Mouse (Mus musculus) 3T3-L1 (cell line): ENCODE results near the gene Ccdc14.
A peak's percentile ranks its signal among the peaks of the same experiment; 100 is the strongest.

ENCODE experiments used
- DNase-seq: peaks from one replicate; pipeline ENCODE4 v3.0.0-alpha.2; 2015; ENCODE audit warnings: low read depth, low spot score

Ccdc14 gene

DNA sequence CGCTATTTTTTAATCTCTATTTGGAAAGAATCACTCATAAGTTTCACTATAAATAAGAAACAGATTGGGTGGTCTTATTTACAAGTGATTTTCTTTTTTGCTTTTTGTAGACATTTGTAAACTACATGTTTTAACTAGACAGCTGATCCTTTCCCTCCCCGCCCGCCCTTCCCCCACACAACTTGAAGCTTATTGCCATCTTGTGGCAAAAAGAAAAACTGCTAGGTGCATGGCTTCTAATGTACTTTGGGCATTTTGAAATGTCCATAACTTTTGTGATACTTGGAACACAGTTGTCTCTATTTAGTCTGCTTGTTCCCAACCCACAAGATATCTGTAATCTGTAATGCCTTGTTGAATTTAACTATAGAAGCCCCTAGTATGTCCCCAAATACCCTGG, 21.1 kb downstream of the Ccdc14 start:
- DNase-seq, result peak; percentile 65

DNA sequence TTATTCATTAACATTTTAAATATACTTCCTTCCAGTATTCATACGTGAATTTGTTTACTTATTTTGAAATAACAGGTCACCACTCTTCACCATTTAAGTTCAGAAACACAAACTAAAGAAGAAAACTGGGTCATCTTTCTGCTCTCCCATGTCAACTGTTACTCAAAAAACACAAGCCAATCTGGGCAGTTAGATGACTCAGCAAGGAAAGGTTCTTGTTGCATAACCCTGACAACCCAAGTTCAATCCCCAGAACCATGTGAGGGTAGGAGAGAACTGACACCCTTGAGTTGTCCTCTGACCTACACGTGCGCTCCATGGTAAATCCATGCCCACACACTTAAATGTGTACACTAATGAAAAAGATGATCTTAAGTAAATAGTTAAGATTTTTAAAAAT, 34.7 kb downstream of the Ccdc14 start:
- DNase-seq, result peak; percentile 10

DNA sequence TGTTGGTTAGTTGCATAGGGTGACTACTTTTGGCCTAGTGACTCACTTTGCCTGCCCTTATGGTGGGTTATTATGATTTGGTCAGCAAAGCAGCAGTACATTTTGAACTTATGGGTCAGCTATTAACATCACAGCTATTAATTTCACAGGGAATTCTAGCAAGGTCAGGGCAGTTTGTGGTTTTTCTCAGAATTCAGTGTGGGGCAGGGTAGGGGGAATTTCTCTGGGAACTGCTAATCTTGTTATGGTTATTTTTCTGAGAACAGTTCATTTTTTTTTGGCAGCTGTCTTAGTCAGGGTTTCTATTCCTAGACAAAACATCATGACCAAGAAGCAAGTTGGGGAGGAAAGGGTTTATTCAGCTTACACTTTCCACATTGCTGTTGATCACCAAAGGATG, 38.2 kb downstream of the Ccdc14 start:
- peak; percentile 51 for DNase-seq

GRCm38 (mm10) chr16:34729371-34729770, 39.0 kb downstream of the Ccdc14 start:
- DNase-seq, result no peak

GRCm38 (mm10) chr16:34738656-34739233, 48.3 kb downstream of the Ccdc14 start:
- no peak for DNase-seq

DNA sequence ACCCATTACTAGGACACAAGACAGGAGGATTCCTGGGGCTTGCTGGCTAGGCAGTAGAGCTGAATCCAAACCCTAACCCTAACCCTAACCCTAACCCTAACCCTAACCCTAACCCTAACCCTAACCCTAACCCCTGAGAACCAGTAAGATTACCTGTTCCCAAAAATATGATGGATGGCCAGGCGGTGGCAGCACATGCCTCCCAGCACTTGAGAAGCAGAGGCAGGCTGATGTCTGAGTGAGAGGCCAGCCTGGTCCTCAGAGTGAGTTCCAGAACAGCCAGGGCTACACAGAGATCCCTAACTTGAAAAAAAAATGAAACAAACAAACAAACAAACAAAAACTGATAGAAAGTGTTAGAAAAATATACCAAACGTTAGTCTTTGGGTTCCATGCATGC, 52.5 kb downstream of the Ccdc14 start:
- peak; percentile 27 for DNase-seq

GRCm38 (mm10) chr16:34745065-34745585, 54.7 kb downstream of the Ccdc14 start, which contains the start of gene Mylk:
Gene Mylk (plus strand): TSS chr16:34745210.
- no peak for DNase-seq

- no peak for DNase-seq
Measured at GRCm38 (mm10) chr16:34748081-34748720, 57.8 kb downstream of the Ccdc14 start.

- no peak for DNase-seq
Measured at GRCm38 (mm10) chr16:34749536-34749935, 59.1 kb downstream of the Ccdc14 start.

- DNase-seq, result no peak
Measured at GRCm38 (mm10) chr16:34752026-34752425, 61.6 kb downstream of the Ccdc14 start.

DNA sequence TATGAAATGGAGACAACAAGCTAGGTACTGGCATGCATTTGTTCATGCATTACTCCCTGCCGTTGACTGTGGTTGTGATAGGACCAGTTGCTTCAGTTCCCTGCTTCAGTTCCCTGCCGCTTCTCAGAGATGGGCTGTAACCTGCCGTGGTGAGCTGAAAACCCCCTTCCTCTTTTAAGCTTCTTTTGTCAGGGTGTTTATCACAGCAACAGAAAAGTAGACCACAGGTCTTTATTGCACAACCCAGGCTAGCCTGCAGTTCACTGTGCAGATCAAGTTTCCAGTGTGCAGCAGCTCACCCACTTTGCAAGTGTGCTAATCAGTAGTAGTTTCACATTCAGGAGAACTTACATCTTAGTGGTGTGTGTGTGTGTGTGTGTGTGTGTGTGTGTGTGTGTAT, 62.6 kb downstream of the Ccdc14 start:
- peak; percentile 37 for DNase-seq

GRCm38 (mm10) chr16:34756991-34757390, 66.6 kb downstream of the Ccdc14 start:
- DNase-seq, result no peak

- no peak for DNase-seq
Measured at GRCm38 (mm10) chr16:34758205-34758604, 67.8 kb downstream of the Ccdc14 start.

DNA sequence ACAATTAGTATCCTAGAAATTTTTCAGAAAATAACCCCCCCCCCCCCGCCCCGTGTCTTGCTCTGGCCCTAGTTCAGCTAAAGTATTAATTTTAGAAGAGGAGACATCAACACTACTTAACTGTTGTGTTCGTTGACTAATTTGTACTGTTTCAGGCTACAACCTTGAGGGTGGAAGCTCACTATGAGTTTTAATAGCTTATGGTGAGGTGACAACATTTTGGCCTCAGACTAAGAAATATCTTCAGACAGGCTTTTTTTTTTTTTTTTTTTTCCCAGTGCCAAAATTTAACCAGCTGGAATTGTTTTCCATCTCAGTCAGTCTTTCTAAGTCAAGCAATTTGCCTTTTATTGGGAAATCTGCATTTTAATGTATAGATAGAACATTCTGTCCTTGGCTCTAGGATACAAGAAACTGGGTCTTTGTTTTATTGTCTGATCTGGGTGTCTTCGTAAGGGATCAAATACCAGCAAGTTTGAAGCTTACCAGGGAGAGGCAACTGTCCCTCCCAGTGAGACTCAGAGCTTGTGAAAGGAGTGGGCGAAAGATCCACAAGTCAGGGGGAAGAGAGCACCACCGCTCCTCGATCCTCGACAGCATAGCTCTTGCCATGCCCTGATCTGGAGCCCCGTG, 73.7 kb downstream of the Ccdc14 start:
- DNase-seq, result no peak

- no peak for DNase-seq
Measured at GRCm38 (mm10) chr16:34765666-34766065, 75.2 kb downstream of the Ccdc14 start.

GRCm38 (mm10) chr16:34766193-34766592, 75.8 kb downstream of the Ccdc14 start:
- peak; percentile 62 for DNase-seq

- DNase-seq, result no peak
Measured at GRCm38 (mm10) chr16:34767443-34767842, 77.0 kb downstream of the Ccdc14 start.

- DNase-seq, result no peak
Measured at GRCm38 (mm10) chr16:34768436-34768835, 78.0 kb downstream of the Ccdc14 start.

GRCm38 (mm10) chr16:34770127-34770526, 79.7 kb downstream of the Ccdc14 start:
- no peak for DNase-seq

DNA sequence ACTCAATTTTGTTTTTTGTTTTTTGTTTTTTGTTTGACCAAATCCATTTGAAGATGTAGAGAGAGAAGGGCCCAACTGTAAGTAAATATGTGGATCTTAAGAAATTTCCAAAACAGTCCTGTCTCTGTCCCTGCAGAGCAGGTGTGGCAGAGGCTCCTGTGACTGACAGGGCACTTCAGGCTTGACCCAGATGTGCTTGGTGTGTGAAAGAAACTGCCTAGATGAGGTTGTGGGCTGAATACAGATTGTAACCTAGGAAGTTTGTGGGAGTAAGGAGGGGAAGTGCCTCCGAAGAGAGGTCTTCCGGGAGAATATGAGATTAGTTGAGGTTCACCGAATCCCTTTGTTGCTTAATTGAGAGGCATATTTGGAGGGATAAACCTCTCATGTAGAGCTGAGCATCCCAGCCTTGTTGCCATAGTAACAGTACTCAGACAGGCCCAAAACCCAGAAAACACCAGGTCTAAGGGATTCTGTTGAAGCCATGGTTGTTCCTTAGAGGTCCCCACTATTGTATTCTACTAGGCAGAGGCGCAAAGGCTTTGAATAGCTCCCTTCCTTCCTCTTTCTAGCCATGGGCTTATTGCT, 82.1 kb downstream of the Ccdc14 start:
- DNase-seq, result no peak
